Mouse (Mus musculus) kidney, embryonic 15.5 days (tissue): Measurements from ENCODE around the gene Pafah1b1. TPM values are rescaled to one million over a fixed set of nuclear protein-coding genes. Genes with fewer than 3 reads are reported as not detected.
A peak's percentile ranks its signal among the peaks of the same experiment; 100 is the strongest.

Experiments
- ATAC-seq: fragments of 200-750 bp; cut with Nextera tagmentation; replicated peaks from 2 replicates; pipeline ENCODE4 v1.8.0; 2017; ENCODE audit warnings: moderate TSS enrichment; ENCODE audit not compliant: low FRiP score
- H3K27ac ChIP-seq: fragments of 300-500 bp; sonication (generic); 2 replicates; pipeline ENCODE4 v1.5.1; 2015; ENCODE audit warnings: mild to moderate bottlenecking, inconsistent platforms
- H3K27me3 ChIP-seq: fragments of 300-500 bp; sonication (generic); 2 replicates; pipeline ENCODE4 v1.6.1; 2015; ENCODE audit warnings: inconsistent platforms
- H3K36me3 ChIP-seq: fragments of 300-500 bp; sonication (generic); 2 replicates; pipeline ENCODE4 v1.6.1; 2015; ENCODE audit warnings: inconsistent platforms
- H3K4me1 ChIP-seq: fragments of 300-500 bp; sonication (generic); 2 replicates; pipeline ENCODE4 v1.6.1; 2015; ENCODE audit warnings: inconsistent platforms
- H3K4me2 ChIP-seq: fragments of 300-500 bp; sonication (generic); 2 replicates; pipeline ENCODE4 v1.6.1; 2015; ENCODE audit warnings: moderate library complexity, mild to moderate bottlenecking, inconsistent platforms
- H3K4me3 ChIP-seq: fragments of 300-500 bp; sonication (generic); replicated peaks from 2 replicates; pipeline ENCODE4 v1.5.1; 2015; ENCODE audit warnings: mild to moderate bottlenecking, inconsistent platforms
- H3K9ac ChIP-seq: fragments of 300-500 bp; sonication (generic); 2 replicates; pipeline ENCODE4 v1.6.1; 2015; ENCODE audit warnings: mild to moderate bottlenecking, inconsistent platforms
- H3K9me3 ChIP-seq: fragments of 300-500 bp; sonication (generic); replicated peaks from 2 replicates; pipeline ENCODE4 v1.6.1; 2016; ENCODE audit warnings: inconsistent platforms
- WGBS: fragments of 180-500 bp; shearing (Covaris S2); methylation state at CpG from one replicate; pipeline ENCODE4 v1.1.7; 2015; ENCODE audit warnings: mixed read lengths; 5-methylcytosine and 5-hydroxymethylcytosine counted together
- polyA plus RNA-seq: library from polyadenylated mRNA; unstranded; fragments of >200 nt; fragmentation: Nextera tagmentation; extraction: Ambion mirVana; gene quantifications from 2 replicates; pipeline ENCODE4 v1.2.1, GENCODE M21; 2015

Gene Pafah1b1
- polyA plus RNA-seq, 1 experiment from 2014 or later: 42.0 TPM

DNA sequence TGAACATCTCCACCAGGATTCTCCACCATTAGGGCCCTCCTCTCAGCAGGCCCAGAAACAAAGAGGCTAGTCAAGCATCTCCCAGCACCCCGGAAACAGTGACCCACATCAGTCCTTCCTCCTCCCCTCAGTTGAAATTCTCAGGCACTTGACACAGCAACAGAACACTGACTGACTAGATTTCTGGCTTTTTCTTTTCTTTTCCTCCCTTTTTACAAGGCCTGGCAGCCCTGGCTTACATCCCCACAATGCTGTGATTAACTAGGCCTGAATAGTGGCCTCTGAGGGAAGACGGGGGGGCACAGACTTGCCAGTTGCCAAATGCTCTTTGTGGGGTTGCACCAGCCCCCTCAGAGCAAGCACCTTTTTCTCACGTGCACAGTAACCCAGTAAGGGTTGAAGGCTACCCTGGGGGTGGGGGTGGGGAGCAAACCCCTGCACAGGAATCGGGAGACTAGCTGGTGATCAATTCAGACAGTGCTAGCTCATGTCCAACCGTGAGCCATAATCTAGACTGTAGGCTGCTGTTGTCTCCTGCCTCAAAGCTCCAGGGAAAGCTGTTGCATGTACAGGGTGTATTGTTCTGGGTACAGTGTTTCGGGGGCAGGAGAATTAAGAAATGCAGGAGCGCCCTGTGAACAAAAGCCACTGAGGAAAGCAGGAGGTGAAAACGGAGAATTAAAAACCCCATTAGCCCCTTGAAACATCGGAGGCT, 27.0 kb upstream of the Pafah1b1 start:
- no peaks in the 10 kb centered on the region for H3K27me3 ChIP-seq
- 70% methylated on average over 9 of the region's 9 CpGs for WGBS
- H3K36me3 ChIP-seq: no peaks in the 10 kb centered on the region
- no peaks in the 10 kb centered on the region for H3K9me3 ChIP-seq
- H3K4me2 ChIP-seq: no peak overlapping the region
- no peak overlapping the region for H3K27ac ChIP-seq
- no peaks in the 10 kb centered on the region for H3K4me1 ChIP-seq
- H3K4me3 ChIP-seq: no peak overlapping the region
- no peak overlapping the region for H3K9ac ChIP-seq
- no peak for ATAC-seq

DNA sequence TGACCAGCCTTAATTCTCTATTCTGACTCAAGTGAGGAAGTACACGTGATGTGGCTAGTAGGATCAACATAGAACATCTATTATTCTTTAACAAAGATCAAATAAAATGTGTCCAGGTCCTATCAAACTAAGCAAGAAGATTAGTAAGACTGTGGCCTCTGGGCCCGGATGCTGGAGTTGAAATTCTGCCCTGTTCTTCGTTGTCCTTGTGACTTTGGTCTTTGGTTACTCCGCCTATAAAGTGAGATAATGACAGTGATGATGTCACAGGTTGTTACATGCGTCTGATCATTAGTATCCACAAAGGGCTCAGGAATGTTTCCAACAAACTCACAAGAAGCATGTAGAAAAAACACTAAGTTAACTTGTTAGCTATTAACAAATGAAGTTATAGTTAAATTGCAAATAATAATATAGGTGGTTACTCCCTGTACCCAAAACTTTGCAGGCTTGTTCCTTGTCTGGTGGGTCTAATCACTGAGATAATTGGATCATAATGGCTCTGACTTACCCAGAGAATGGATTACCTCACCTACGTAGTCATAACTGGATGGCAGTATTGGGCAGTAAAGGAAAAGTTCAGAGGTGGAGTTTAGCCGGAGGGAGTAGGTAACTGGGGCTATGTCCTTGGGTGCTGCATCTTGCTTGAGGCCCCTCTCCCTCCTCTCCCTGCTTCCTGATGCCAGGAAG, 26.3 kb upstream of the Pafah1b1 start:
- H3K9ac ChIP-seq: no peak overlapping the region
- no peak for ATAC-seq
- H3K4me3 ChIP-seq: no peak overlapping the region
- H3K36me3 ChIP-seq: no peaks in the 10 kb centered on the region
- H3K27ac ChIP-seq: no peak overlapping the region
- H3K4me2 ChIP-seq: no peak overlapping the region
- H3K4me1 ChIP-seq: no peaks in the 10 kb centered on the region
- whole genome bisulfite sequencing: 78% methylated on average over 7 of the region's 7 CpGs
- no peaks in the 10 kb centered on the region for H3K9me3 ChIP-seq
- no peaks in the 10 kb centered on the region for H3K27me3 ChIP-seq

DNA sequence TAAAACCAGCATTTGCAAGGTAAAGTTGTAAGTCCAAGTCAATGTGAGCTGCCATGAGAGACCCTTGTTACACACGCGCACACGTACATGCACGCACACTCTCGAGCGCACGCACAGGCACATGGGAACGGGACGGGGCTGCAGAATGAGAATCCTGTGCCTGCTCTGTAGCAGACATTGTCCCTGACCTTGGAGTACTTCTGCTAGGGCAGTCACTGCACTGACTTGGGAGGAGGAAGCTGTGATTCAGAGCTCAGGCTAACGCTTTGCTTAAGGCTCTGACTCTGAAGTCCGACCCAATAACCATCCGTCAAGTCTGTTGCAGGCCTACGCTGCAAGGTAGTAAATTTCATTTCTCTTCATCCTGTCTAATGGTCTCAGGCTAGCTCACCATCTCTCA, 24.8 kb upstream of the Pafah1b1 start:
- Histone ChIP-seq H3K36me3 (no peaks in the 10 kb centered on the region), H3K4me3 (no peak overlapping the region), H3K4me2 (no peak overlapping the region), H3K9ac (no peak overlapping the region), H3K9me3 (no peaks in the 10 kb centered on the region), H3K27ac (no peak overlapping the region), H3K27me3 (no peaks in the 10 kb centered on the region), H3K4me1 (no peaks in the 10 kb centered on the region)
- ATAC-seq: no peak
- WGBS: 74% methylated on average over 13 of the region's 13 CpGs

DNA sequence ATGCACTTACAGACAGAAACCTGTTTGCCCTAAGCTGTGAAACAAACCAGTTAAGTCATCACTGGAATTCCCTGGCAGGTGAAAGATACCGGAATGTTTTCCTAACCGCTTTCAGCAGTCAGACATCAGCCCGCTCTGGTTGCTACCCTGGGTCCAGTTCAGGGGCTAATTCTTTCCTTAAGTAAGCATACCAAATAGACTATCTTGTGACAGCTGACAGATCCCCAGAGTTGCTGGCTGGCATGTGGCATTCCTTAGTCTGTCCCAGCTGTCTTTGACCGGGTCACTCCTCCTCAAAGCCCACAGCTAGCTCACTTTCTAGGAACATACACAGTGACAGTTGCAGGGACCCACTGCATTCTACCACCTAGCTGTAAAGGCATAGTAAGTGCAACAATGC, 23.6 kb upstream of the Pafah1b1 start:
- Histone ChIP-seq H3K27me3 (no peaks in the 10 kb centered on the region), H3K4me2 (no peak overlapping the region), H3K4me3 (no peak overlapping the region), H3K9ac (no peak overlapping the region), H3K27ac (no peak overlapping the region), H3K36me3 (no peaks in the 10 kb centered on the region), H3K4me1 (no peaks in the 10 kb centered on the region), H3K9me3 (no peaks in the 10 kb centered on the region)
- no peak for ATAC-seq
- 49% methylated on average over 4 of the region's 4 CpGs for WGBS

DNA sequence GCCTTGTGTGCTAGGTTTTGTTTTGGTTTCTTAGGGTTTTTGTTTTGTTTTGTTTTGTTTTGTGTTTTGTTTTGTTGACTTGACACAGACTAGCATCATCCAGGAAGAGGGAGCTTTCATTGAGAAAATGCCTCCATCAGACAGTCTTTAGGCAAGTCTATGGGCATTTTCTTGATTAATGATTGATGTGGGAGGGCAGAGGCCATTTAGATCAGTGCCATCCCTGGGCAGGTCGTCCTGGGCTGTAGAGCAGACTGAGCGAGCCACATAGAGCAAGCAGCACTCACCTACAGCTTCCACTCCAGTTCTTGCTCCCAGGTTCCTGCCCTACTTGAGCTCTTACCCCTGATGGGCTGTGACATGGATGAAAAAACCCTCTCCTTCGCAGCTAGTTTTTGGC, 13.4 kb upstream of the Pafah1b1 start:
- H3K9me3 ChIP-seq: no peaks in the 10 kb centered on the region
- no peak for ATAC-seq
- no peak overlapping the region for H3K9ac ChIP-seq
- H3K4me3 ChIP-seq: no peak overlapping the region
- H3K27me3 ChIP-seq: no peaks in the 10 kb centered on the region
- H3K27ac ChIP-seq: no peak overlapping the region
- H3K36me3 ChIP-seq: no peaks in the 10 kb centered on the region
- no peaks in the 10 kb centered on the region for H3K4me1 ChIP-seq
- H3K4me2 ChIP-seq: no peak overlapping the region
- 65% methylated on average over 3 of the region's 3 CpGs for WGBS

DNA sequence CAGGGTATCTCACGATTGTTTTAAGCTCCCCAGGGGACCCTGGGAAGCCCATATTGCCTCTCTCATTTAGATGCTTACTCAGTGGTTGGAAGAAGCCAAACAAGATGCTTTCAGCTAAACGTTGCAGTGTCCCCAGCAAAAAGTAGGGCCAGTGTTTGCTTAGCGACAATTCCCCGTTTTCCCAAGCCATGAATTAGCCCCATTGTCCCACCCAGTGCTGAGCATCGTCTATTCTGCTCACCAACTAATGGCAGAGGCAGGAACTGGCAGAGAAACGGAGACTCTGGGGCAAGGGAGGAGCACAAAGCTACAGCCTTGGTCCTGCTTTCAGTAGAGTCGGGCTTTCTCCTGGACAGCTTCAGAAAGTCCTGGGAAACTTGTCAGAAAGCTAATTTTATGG, 10.4 kb upstream of the Pafah1b1 start:
- Histone ChIP-seq H3K27me3 (no peaks in the 10 kb centered on the region), H3K4me1 (no peaks in the 10 kb centered on the region), H3K9ac (no peak overlapping the region), H3K4me2 (no peak overlapping the region), H3K9me3 (no peaks in the 10 kb centered on the region), H3K36me3 (no peaks in the 10 kb centered on the region), H3K4me3 (no peak overlapping the region), H3K27ac (no peak overlapping the region)
- WGBS: 25% methylated on average over 7 of the region's 7 CpGs
- no peak for ATAC-seq

DNA sequence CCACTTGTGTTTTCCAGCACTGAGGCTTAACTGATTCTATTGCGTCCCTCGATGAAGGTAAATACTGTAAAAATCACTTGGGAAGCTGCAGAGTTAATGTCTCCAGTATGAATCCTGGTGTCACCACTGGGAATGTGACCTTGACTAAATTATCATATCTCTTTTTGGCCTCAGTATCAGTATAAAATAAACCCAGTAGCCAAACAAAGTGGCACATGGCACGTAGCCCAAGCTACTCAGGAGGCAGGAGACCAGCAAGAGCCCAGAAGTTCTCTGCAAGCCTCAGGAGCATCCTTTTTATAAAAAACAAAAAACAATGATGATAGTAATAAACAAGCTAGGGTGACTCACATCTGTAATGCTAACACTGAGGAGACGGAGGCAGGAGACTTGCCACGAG, 711 bp upstream of the Pafah1b1 start:
- ATAC-seq: no peak
- H3K9ac ChIP-seq: no peak overlapping the region
- peak overlapping the region; percentile 69; the same call in 1 of the 2 replicates for H3K4me2 ChIP-seq
- no peak overlapping the region for H3K4me3 ChIP-seq
- 77% methylated on average over 5 of the region's 5 CpGs for WGBS
- H3K36me3 ChIP-seq: no peaks in the 10 kb centered on the region
- no peaks in the 10 kb centered on the region for H3K27me3 ChIP-seq
- H3K27ac ChIP-seq: no peak overlapping the region
- no peaks in the 10 kb centered on the region for H3K9me3 ChIP-seq
- peaks cover 17% of the 10 kb centered on the region for H3K4me1 ChIP-seq

DNA sequence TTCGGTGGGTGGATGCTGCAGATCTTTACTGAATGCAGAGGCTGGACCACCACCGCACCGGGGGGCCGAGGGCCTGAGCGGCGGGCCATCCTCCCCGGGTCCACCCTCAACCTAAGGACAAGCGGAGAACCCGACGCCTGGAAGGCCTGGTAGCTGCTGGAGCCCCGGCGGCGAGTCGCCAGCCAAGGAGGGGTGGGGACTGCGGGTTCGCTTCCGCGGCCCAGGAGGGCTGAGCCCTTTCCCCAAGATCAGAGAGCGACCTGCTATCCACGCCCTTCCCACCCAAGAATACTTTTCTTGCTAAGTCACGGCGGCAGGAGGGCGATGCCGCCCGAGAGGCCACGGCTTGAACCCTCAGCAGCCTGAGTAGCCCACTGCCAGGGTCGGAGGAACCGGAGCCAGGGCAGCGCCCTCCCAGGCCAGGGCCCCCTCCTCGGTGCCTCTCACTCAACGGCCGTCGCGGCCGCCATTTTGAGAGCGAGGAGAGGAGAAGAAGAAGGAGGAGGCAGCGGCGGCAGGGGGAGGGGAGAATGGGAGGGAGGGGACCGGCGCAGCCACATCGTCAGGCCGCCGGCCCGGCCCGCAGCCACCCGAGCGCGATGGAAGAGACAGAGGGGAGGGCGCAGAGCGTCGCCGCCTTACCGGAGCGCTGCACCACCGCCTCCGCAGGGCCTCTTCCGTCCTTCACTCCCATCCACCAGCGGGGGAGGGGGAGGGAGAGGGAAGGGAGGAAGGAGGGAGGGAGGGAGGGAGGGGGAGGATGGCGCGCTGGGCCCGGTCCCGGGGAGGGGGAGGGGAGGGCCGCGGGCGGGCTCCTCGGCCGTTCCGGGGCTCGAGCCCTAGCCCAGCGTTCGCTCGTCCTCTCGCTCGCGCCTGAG, 874 bp downstream of the Pafah1b1 start:
- Histone ChIP-seq H3K4me3 (peak overlapping the region; percentile 93), H3K27me3 (no peaks in the 10 kb centered on the region), H3K36me3 (no peaks in the 10 kb centered on the region), H3K27ac (peak overlapping the region; percentile 100), H3K9ac (peak overlapping the region; percentile 99), H3K9me3 (no peaks in the 10 kb centered on the region), H3K4me2 (peak overlapping the region; percentile 69), H3K4me1 (peaks cover 22% of the 10 kb centered on the region)
- under 1% methylated on average over 63 of the region's 75 CpGs for WGBS
- peak; percentile 90 for ATAC-seq

DNA sequence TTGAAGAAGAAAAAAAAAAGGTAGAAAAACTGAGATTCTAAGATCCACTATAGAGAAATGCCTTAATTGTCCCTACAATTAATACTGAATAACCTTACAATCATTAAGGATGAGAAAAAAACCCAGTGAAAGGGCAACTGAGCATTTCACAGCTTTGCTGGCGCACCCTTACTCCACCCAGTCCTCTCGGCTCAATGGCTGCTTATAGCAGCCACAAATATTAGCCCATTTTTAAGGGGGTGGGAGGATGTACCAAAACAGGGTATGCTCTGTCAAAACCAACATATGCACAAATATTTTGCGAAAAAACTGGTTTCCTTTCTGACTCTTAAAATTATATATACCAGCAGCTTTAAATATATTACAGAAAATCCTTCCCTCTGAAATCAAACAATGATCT, 2.5 kb downstream of the Pafah1b1 start:
- Histone ChIP-seq H3K36me3 (no peaks in the 10 kb centered on the region), H3K27ac (no peak overlapping the region), H3K4me2 (peak overlapping the region; percentile 55), H3K4me1 (peaks cover 23% of the 10 kb centered on the region), H3K27me3 (no peaks in the 10 kb centered on the region), H3K9ac (0 out of 2 replicates have a peak overlapping the region, but pooled peaks have one; percentile 24), H3K4me3 (peak overlapping the region; percentile 33), H3K9me3 (no peaks in the 10 kb centered on the region)
- 33% methylated on average over 3 of the region's 3 CpGs for WGBS
- no peak for ATAC-seq

DNA sequence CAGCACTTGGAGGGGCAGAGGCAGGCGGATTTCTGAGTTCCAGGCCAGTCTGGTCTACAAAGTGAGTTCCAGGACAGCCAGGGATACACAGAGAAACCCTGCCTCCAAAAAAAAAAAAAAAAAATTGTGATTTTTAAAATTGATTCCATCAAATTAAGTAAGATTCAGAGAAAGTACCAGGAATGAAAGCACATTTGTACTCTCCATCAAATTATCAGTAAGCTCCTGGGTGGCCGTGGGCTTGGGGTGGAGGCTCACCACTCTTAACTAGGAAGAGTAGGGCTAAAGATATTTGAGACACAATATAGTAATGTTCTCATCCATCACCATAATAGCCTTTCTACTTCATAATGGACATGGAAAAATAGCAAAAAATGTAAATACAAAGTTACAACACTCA, 3.3 kb downstream of the Pafah1b1 start:
- Histone ChIP-seq H3K27me3 (no peaks in the 10 kb centered on the region), H3K4me1 (peaks cover 27% of the 10 kb centered on the region), H3K4me3 (no peak overlapping the region), H3K9ac (no peak overlapping the region), H3K9me3 (no peaks in the 10 kb centered on the region), H3K36me3 (no peaks in the 10 kb centered on the region), H3K4me2 (0 out of 2 replicates have a peak overlapping the region, but pooled peaks have one; percentile 8), H3K27ac (no peak overlapping the region)
- WGBS: 63% methylated on average over 2 of the region's 2 CpGs
- no peak for ATAC-seq

DNA sequence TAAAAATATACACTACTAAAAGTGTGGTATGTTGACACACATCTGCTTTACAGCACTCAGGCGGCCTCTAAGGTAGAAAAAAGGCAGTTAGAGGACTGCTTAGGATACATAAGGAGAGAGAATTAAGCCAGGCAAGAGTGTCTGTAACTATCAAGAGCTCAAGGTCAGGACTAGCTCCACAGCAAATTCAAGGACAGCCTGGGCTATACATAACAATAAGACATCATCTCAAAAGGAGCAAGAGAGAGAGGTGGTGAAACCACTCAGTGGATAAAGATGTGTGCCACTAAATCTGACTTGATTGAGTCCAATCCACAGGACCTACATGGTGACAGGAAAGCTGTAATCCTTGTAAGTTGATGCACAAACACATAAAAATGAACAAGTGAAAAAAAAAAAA, 3.8 kb downstream of the Pafah1b1 start:
- Histone ChIP-seq H3K9me3 (no peaks in the 10 kb centered on the region), H3K4me1 (peaks cover 27% of the 10 kb centered on the region), H3K4me3 (no peak overlapping the region), H3K27ac (no peak overlapping the region), H3K4me2 (peak overlapping the region; percentile 5; the same call in 1 of the 2 replicates), H3K27me3 (no peaks in the 10 kb centered on the region), H3K36me3 (no peaks in the 10 kb centered on the region), H3K9ac (no peak overlapping the region)
- 68% methylated on average over 1 of the region's 1 CpGs for whole genome bisulfite sequencing
- no peak for ATAC-seq

DNA sequence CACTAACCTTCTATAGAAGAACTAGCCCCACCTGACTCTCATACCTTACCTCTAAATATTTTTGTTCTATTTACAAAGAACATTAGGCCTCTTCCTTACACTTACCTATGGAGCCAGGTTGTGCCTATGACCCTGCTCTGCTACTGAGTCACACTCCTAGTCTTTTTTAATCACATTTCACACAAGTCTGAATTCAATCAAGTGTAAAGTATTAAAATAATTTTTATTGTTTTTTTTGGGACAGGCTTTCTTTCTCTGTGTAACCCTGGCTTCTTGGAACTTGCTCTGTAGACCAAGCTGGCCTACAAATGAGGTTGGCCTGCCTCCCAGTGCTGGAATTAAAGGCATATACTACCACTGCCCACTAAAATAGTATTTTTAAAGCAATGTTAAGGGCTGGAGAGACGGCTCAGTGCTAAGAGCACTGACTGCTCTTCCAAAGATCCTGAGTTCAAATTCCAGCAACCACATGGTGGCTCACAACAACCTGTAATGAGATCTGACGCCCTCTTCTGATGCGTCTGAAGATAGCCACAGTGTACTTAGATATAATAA, 8.4 kb downstream of the Pafah1b1 start:
- 86% methylated on average over 3 of the region's 3 CpGs for WGBS
- Histone ChIP-seq H3K27ac (no peak overlapping the region), H3K9ac (no peak overlapping the region), H3K9me3 (no peaks in the 10 kb centered on the region), H3K27me3 (no peaks in the 10 kb centered on the region), H3K4me3 (no peak overlapping the region), H3K4me2 (no peak overlapping the region), H3K36me3 (peaks cover 4% of the 10 kb centered on the region; the same call in 1 of the 2 replicates), H3K4me1 (peaks cover 27% of the 10 kb centered on the region)
- ATAC-seq: no peak
